Mouse (Mus musculus) forebrain, embryonic 10.5 days (tissue): ENCODE results near the gene Npsr1. TPM values are rescaled to one million over a fixed set of nuclear protein-coding genes. Genes with fewer than 3 reads are reported as not detected.

Experiments
- DNase-seq: peaks from one replicate; pipeline ENCODE4 v3.0.0-alpha.2; 2017; ENCODE audit warnings: low spot score; ENCODE audit errors: extremely low spot score
- H3K27ac ChIP-seq: fragments of 300-500 bp; sonication (generic); 2 replicates; pipeline ENCODE4 v1.5.1; 2016; ENCODE audit warnings: mild to moderate bottlenecking
- H3K27me3 ChIP-seq: fragments of 300-500 bp; sonication (generic); 2 replicates; pipeline ENCODE4 v1.6.1; 2016; ENCODE audit warnings: mild to moderate bottlenecking; ENCODE audit not compliant: poor library complexity, severe bottlenecking
- H3K36me3 ChIP-seq: fragments of 300-500 bp; sonication (generic); replicated peaks from 2 replicates; pipeline ENCODE4 v1.6.1; 2016; ENCODE audit warnings: mild to moderate bottlenecking, moderate library complexity
- H3K4me1 ChIP-seq: fragments of 300-500 bp; sonication (generic); 2 replicates; pipeline ENCODE4 v1.6.1; 2016
- H3K4me3 ChIP-seq: fragments of 300-500 bp; sonication (generic); 2 replicates; pipeline ENCODE4 v1.5.1; 2016; ENCODE audit warnings: mild to moderate bottlenecking, moderate library complexity
- H3K9me3 ChIP-seq: fragments of 300-500 bp; sonication (generic); 2 replicates; pipeline ENCODE4 v1.6.1; 2016; ENCODE audit warnings: mild to moderate bottlenecking, moderate library complexity
- whole genome bisulfite sequencing: fragments of 180-500 bp; shearing (Covaris S2); methylation state at CpG from one replicate; pipeline ENCODE4 v1.1.7; 2016; 5-methylcytosine and 5-hydroxymethylcytosine counted together
- polyA plus RNA-seq: library from polyadenylated mRNA; unstranded; fragments of >200 nt; fragmentation: Nextera tagmentation; extraction: Ambion mirVana; gene quantifications from 2 replicates; pipeline ENCODE4 v1.2.1, GENCODE M21; 2016

Npsr1 gene
- polyA plus RNA-seq, 1 experiment from 2014 or later, result not detected

DNA sequence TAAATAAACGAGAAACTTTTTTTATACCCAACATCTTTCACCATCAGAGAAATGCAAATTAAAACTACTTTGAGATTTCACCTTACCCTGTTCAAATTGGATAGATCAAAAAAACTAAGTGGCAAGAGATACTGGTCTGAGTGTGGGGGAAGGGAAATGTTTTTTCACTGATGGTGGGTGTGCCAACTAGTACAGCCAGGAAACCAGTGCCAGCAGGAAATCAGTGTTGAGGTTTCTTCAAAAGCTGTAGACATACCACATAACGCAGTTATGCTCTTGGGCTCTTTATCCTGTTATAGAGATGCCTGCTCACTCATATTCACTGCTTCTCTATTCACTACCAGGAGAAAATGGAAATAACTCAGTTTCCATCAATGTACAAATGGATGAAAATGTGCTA is 233.9 kb downstream of the Npsr1 start:
- no peak for DNase-seq
- Histone ChIP-seq H3K36me3 (no peaks in the 10 kb centered on the region), H3K27ac (no peak overlapping the region), H3K4me3 (no peak overlapping the region), H3K9me3 (no peaks in the 10 kb centered on the region), H3K4me1 (no peaks in the 10 kb centered on the region), H3K27me3 (no peaks in the 10 kb centered on the region)
- 89% methylated on average over 2 of the region's 2 CpGs for WGBS

DNA sequence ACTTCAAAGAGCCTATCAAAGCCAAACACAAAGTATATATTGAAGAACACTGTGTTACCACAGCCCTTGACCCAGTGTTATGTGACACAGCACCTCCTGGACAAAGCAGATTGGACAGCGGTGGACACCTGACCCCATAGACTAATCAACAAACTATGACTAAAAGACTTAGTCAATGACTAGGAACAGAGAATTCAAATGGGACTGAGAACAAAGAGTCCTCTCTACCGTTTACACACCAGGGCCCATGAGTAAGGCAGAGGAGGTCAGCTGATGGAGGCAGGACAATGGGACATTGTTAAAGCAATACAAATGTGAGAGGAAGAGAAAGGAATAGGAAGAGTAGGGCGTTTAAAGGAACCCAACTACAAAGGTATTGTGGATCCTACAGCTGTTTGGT is 243.5 kb downstream of the Npsr1 start:
- Histone ChIP-seq H3K4me1 (no peaks in the 10 kb centered on the region), H3K27ac (no peak overlapping the region)
- 61% methylated on average over 3 of the region's 3 CpGs for WGBS

DNA sequence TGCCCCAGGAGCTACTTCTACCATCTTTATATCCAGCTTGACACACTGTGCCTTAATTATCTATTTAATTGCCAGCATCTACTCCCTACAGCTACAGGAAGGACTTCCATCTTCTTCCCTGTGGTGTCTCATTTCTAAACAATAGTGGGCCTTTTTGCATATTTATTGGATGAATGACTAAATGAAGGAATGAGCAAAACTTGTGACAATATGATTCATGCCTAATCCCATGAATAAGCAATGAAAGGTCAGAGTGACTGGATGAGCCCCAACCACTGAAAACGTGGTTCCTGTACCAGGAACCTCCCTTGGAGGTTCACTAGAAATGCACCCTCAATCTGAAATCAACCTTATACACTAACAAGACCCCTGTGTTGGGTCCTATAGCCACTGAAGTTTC is 249.2 kb downstream of the Npsr1 start:
- 13% methylated on average over 1 of the region's 1 CpGs for WGBS
- H3K4me1 ChIP-seq, result no peaks in the 10 kb centered on the region
- no peaks in the 10 kb centered on the region for H3K27me3 ChIP-seq
- no peak overlapping the region for H3K27ac ChIP-seq
- no peaks in the 10 kb centered on the region for H3K36me3 ChIP-seq
- H3K9me3 ChIP-seq, result no peaks in the 10 kb centered on the region; the same call in 1 of the 2 replicates
- H3K4me3 ChIP-seq, result no peak overlapping the region
- no peak for DNase-seq

More for the DNA sequence above, 243.5 kb downstream of the Npsr1 start:
- no peak for DNase-seq
- Histone ChIP-seq H3K4me3 (no peak overlapping the region), H3K9me3 (no peaks in the 10 kb centered on the region), H3K36me3 (no peaks in the 10 kb centered on the region), H3K27me3 (no peaks in the 10 kb centered on the region)

DNA sequence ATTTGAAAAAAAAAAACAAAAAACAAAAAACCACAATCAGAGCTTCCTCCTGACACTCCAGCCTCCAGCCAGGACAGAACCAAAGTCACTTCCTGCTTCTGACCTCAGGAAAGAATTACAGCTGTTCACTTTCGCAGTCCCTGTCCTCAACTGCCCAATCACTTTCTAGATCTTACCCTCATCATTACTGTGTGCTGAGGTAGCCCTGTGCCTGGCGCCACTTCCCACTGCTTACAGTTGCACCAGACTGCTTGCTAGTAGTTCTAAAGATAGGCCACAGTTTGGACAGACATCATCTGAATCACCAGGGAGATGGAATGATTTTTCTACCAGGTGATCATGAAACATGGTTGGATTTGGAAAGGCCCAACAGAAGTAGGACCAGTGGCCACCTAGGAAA is 251.7 kb downstream of the Npsr1 start:
- no peaks in the 10 kb centered on the region for H3K4me1 ChIP-seq
- no peaks in the 10 kb centered on the region for H3K27me3 ChIP-seq
- no peaks in the 10 kb centered on the region; the same call in 1 of the 2 replicates for H3K9me3 ChIP-seq
- no peaks in the 10 kb centered on the region for H3K36me3 ChIP-seq
- no peak for DNase-seq
- H3K4me3 ChIP-seq, result no peak overlapping the region
- H3K27ac ChIP-seq, result no peak overlapping the region
- 88% methylated on average over 2 of the region's 2 CpGs for WGBS

DNA sequence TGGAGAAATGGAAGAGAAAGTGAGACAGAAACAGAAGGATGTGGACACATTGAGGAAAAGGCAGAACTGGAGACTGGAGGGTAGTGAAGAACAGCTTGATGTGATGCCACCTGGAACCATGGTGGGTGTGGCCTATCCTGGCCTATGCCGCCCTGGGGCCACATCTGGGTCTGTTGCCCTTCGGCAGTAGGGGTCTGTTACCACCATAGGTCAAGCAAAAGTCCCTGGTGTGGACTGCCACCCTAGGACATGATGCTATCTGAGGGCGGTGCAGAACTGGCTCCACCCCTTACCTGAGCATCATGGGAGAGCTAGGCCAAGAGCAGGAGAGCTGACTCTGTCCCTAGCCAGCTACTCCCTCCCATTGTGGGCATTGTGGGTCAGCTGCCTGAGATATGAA is 253.6 kb downstream of the Npsr1 start:
- Histone ChIP-seq H3K9me3 (no peaks in the 10 kb centered on the region; the same call in 1 of the 2 replicates), H3K27me3 (no peaks in the 10 kb centered on the region), H3K4me3 (no peak overlapping the region), H3K36me3 (no peaks in the 10 kb centered on the region), H3K4me1 (no peaks in the 10 kb centered on the region), H3K27ac (no peak overlapping the region)
- 91% methylated on average over 3 of the region's 3 CpGs for WGBS
- DNase-seq, result no peak
